Mouse (Mus musculus): ENCODE data around the gene Fance. TPM values are rescaled to one million over a fixed set of nuclear protein-coding genes. Genes with fewer than 3 reads are reported as not detected.
A peak's percentile ranks its signal among the peaks of the same experiment; 100 is the strongest.

Gene Fance
- polyA plus RNA-seq, 1 experiment = 16.6 TPM

GRCm38 (mm10) chr17:28341091-28341490, 27.8 kb downstream of the Fance start:
- H3K4me1 ChIP-seq (ENCODE audit: control insufficient read depth, insufficient read depth, insufficient read length, low read length) = peaks cover 31% of the 10 kb centered on the region
- H3K4me3 ChIP-seq (ENCODE audit: low read depth, low read length) = peak overlapping the region; percentile 1; the same call in 1 of the 2 replicates
- TF ChIP-seq POLR2A (IDR thresholded peaks at IDR 0.05; ENCODE audit: low read depth, low read length) (peak; percentile 10; the same call in 1 of the 2 replicates), CTCF (IDR thresholded peaks at IDR 0.05; ENCODE audit: extremely low read depth, insufficient read length, insufficient replicate concordance, low read depth, low read length) (no peak)
- 7% methylated on average over 26 of the region's 26 CpGs for WGBS
- no peaks in the 10 kb centered on the region for H3K27me3 ChIP-seq (ENCODE audit: control insufficient read depth, insufficient read depth, low read length)
- peak overlapping the region; percentile 26; the same call in 1 of the 2 replicates for H3K27ac ChIP-seq (ENCODE audit: insufficient read depth, low read depth, low read length)
- peaks cover 7% of the 10 kb centered on the region for H3K36me3 ChIP-seq (ENCODE audit: control insufficient read depth, insufficient read depth, low read length)

GRCm38 (mm10) chr17:28344050-28344607, 30.8 kb downstream of the Fance start:
- WGBS = 71% methylated on average over 4 of the region's 4 CpGs
- no peaks in the 10 kb centered on the region for H3K27me3 ChIP-seq (ENCODE audit: control insufficient read depth, insufficient read depth, low read length)
- no peak overlapping the region for H3K4me3 ChIP-seq (ENCODE audit: low read depth, low read length)
- peaks cover 30% of the 10 kb centered on the region for H3K4me1 ChIP-seq (ENCODE audit: control insufficient read depth, insufficient read depth, insufficient read length, low read length)
- TF ChIP-seq POLR2A (IDR thresholded peaks at IDR 0.05; ENCODE audit: low read depth, low read length) = no peak
- no peak for TF ChIP-seq CTCF (IDR thresholded peaks at IDR 0.05; ENCODE audit: extremely low read depth, insufficient read length, insufficient replicate concordance, low read depth, low read length)
- peak overlapping the region; percentile 78 for H3K27ac ChIP-seq (ENCODE audit: insufficient read depth, low read depth, low read length)
- peaks cover 4% of the 10 kb centered on the region; the same call in 1 of the 2 replicates for H3K36me3 ChIP-seq (ENCODE audit: control insufficient read depth, insufficient read depth, low read length)

GRCm38 (mm10) chr17:28344670-28345069, 31.4 kb downstream of the Fance start:
- TF ChIP-seq CTCF (IDR thresholded peaks at IDR 0.05; ENCODE audit: extremely low read depth, insufficient read length, insufficient replicate concordance, low read depth, low read length) = no peak
- no peak for TF ChIP-seq POLR2A (IDR thresholded peaks at IDR 0.05; ENCODE audit: low read depth, low read length)
- Histone ChIP-seq H3K4me3 (ENCODE audit: low read depth, low read length) (no peak overlapping the region), H3K27me3 (ENCODE audit: control insufficient read depth, insufficient read depth, low read length) (no peaks in the 10 kb centered on the region), H3K4me1 (ENCODE audit: control insufficient read depth, insufficient read depth, insufficient read length, low read length) (peaks cover 30% of the 10 kb centered on the region), H3K36me3 (ENCODE audit: control insufficient read depth, insufficient read depth, low read length) (peaks cover under 1% of the 10 kb centered on the region; the same call in 1 of the 2 replicates), H3K27ac (ENCODE audit: insufficient read depth, low read depth, low read length) (peak overlapping the region; percentile 78)
- WGBS = 80% methylated on average over 3 of the region's 3 CpGs

GRCm38 (mm10) chr17:28345271-28345721, 32.0 kb downstream of the Fance start:
- TF ChIP-seq POLR2A (IDR thresholded peaks at IDR 0.05; ENCODE audit: low read depth, low read length) (no peak), CTCF (IDR thresholded peaks at IDR 0.05; ENCODE audit: extremely low read depth, insufficient read length, insufficient replicate concordance, low read depth, low read length) (no peak)
- Histone ChIP-seq H3K36me3 (ENCODE audit: control insufficient read depth, insufficient read depth, low read length) (no peaks in the 10 kb centered on the region), H3K4me1 (ENCODE audit: control insufficient read depth, insufficient read depth, insufficient read length, low read length) (peaks cover 30% of the 10 kb centered on the region), H3K27ac (ENCODE audit: insufficient read depth, low read depth, low read length) (peak overlapping the region; percentile 78), H3K4me3 (ENCODE audit: low read depth, low read length) (peak overlapping the region; percentile 14), H3K27me3 (ENCODE audit: control insufficient read depth, insufficient read depth, low read length) (no peaks in the 10 kb centered on the region)
- WGBS = 47% methylated on average over 8 of the region's 8 CpGs

- 70% methylated on average over 10 of the region's 10 CpGs for WGBS
- peaks cover 25% of the 10 kb centered on the region for H3K4me1 ChIP-seq (ENCODE audit: control insufficient read depth, insufficient read depth, insufficient read length, low read length)
- peak overlapping the region; percentile 78 for H3K27ac ChIP-seq (ENCODE audit: insufficient read depth, low read depth, low read length)
- H3K4me3 ChIP-seq (ENCODE audit: low read depth, low read length) = peak overlapping the region; percentile 14; the same call in 1 of the 2 replicates
- no peaks in the 10 kb centered on the region for H3K27me3 ChIP-seq (ENCODE audit: control insufficient read depth, insufficient read depth, low read length)
- H3K36me3 ChIP-seq (ENCODE audit: control insufficient read depth, insufficient read depth, low read length) = no peaks in the 10 kb centered on the region
- no peak for TF ChIP-seq CTCF (IDR thresholded peaks at IDR 0.05; ENCODE audit: extremely low read depth, insufficient read length, insufficient replicate concordance, low read depth, low read length)
- no peak for TF ChIP-seq POLR2A (IDR thresholded peaks at IDR 0.05; ENCODE audit: low read depth, low read length)
These were observed 32.6 kb downstream of the Fance start for GRCm38 (mm10) chr17:28345882-28346281.

GRCm38 (mm10) chr17:28347327-28347726, 34.0 kb downstream of the Fance start:
- H3K27ac ChIP-seq (ENCODE audit: insufficient read depth, low read depth, low read length) = no peak overlapping the region
- no peaks in the 10 kb centered on the region for H3K36me3 ChIP-seq (ENCODE audit: control insufficient read depth, insufficient read depth, low read length)
- H3K27me3 ChIP-seq (ENCODE audit: control insufficient read depth, insufficient read depth, low read length) = peaks cover 6% of the 10 kb centered on the region
- TF ChIP-seq CTCF (IDR thresholded peaks at IDR 0.05; ENCODE audit: extremely low read depth, insufficient read length, insufficient replicate concordance, low read depth, low read length) (no peak), POLR2A (IDR thresholded peaks at IDR 0.05; ENCODE audit: low read depth, low read length) (no peak)
- H3K4me3 ChIP-seq (ENCODE audit: low read depth, low read length) = no peak overlapping the region
- peaks cover 27% of the 10 kb centered on the region for H3K4me1 ChIP-seq (ENCODE audit: control insufficient read depth, insufficient read depth, insufficient read length, low read length)
- WGBS = 78% methylated on average over 10 of the region's 10 CpGs

- Histone ChIP-seq H3K36me3 (ENCODE audit: control insufficient read depth, insufficient read depth, low read length) (no peaks in the 10 kb centered on the region), H3K4me1 (ENCODE audit: control insufficient read depth, insufficient read depth, insufficient read length, low read length) (peaks cover 22% of the 10 kb centered on the region), H3K4me3 (ENCODE audit: low read depth, low read length) (peak overlapping the region; percentile 35), H3K27me3 (ENCODE audit: control insufficient read depth, insufficient read depth, low read length) (peaks cover 6% of the 10 kb centered on the region), H3K27ac (ENCODE audit: insufficient read depth, low read depth, low read length) (peak overlapping the region; percentile 19; the same call in 1 of the 2 replicates)
- 43% methylated on average over 6 of the region's 6 CpGs for WGBS
- TF ChIP-seq POLR2A (IDR thresholded peaks at IDR 0.05; ENCODE audit: low read depth, low read length) (no peak), CTCF (IDR thresholded peaks at IDR 0.05; ENCODE audit: extremely low read depth, insufficient read length, insufficient replicate concordance, low read depth, low read length) (no peak)
These were observed 34.9 kb downstream of the Fance start for GRCm38 (mm10) chr17:28348211-28348610.
